15 mouse cellular contexts compared by ENCODE assay signal in the genomic region with DNA sequence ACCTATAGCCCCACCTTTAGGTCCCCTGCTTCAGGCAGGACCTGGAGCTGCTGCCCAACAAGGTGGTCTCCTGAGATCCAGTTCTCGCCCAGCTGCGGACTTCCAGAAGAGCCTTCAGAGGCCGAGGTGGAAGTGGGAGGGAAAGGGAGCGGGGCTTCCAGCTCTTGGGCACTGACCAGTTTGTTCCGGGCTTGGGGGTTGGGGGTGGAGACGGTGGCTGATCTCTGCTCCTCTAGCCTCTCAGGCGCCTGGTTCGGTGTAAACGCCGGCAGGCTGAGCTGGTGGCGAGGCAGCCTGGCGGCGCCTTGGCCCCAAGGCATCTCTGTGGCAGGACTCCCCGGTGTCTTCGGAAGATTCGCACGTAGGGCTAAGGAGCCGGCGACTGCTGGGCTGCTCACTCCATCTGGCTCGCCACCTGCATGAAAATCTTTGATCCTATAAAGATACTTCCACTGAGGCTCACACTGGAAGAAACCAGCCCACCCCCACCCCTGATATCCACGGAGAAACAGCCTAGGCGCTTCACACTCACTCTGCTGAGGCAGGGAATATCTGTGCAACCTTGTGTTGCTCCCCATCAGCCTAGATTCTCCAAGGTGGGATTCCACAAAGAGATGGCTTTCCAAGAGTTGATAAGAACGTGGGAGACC. TPM values are rescaled to one million over a fixed set of nuclear protein-coding genes. Genes with fewer than 3 reads are reported as not detected.
DNase-seq lines count a peak whose midpoint lies in the region; ATAC-seq lines count a peak whose summit lies in the region.
"Had no signal": no experiment of that assay in that cellular context is flagged by ENCODE, and none has a peak within 500 bp of the region (broad histone marks: within the 10 kb centered on the region; RNA-seq: fewer than 3 reads in every experiment).

A gene (minus strand): TSS at position 267 of the 650 bp plus-strand sequence.

- no peaks in the 10 kb centered on the region for H3K9me3 ChIP-seq in forebrain, embryonic 10.5 days
- H3K9me3 ChIP-seq in forebrain, embryonic 16.5 days (ENCODE audit: control insufficient read depth, low read length), result no peaks in the 10 kb centered on the region
- H3K9me3 ChIP-seq in liver, embryonic 11.5 days (ENCODE audit: control insufficient read depth, low read length), result no peaks in the 10 kb centered on the region
- H3K9me3 ChIP-seq in limb, embryonic 12.5 days, result no peaks in the 10 kb centered on the region

- H3K36me3 ChIP-seq in forebrain, embryonic 10.5 days (replicated peaks), result no peaks in the 10 kb centered on the region
- H3K36me3 ChIP-seq in forebrain, embryonic 16.5 days (ENCODE audit: control insufficient read depth, insufficient read depth), result no peaks in the 10 kb centered on the region
- H3K36me3 ChIP-seq in liver, embryonic 11.5 days (ENCODE audit: control insufficient read depth, insufficient read depth, low read length), result no peaks in the 10 kb centered on the region
- H3K36me3 ChIP-seq in limb, embryonic 12.5 days, result no peaks in the 10 kb centered on the region

- no peak within 1 kb of the TSS for H3K4me3 ChIP-seq in forebrain, embryonic 10.5 days
- no peak within 1 kb of the TSS for H3K4me3 ChIP-seq in forebrain, embryonic 16.5 days (replicated peaks; ENCODE audit: low read length)
- 0 out of 2 replicates have a peak within 1 kb of the TSS, but pooled peaks have one; percentile 11 for H3K4me3 ChIP-seq in liver, embryonic 11.5 days (ENCODE audit: low read depth, low read length)
- H3K4me3 ChIP-seq in limb, embryonic 12.5 days (replicated peaks), result peak within 1 kb of the TSS; percentile 39

- no peak within 1 kb of the TSS for H3K4me2 ChIP-seq in forebrain, embryonic 16.5 days (ENCODE audit: low read length)
- H3K4me2 ChIP-seq in liver, embryonic 11.5 days, result peak within 1 kb of the TSS; percentile 30
- peak within 1 kb of the TSS; percentile 69 for H3K4me2 ChIP-seq in limb, embryonic 12.5 days

- peak; percentile 29 for DNase-seq in forebrain, embryonic 10.5 days (ENCODE audit: extremely low spot score, low spot score)
- DNase-seq in liver, embryonic 11.5 days (ENCODE audit: low spot score), result no peak
- DNase-seq in liver, result no peak
- DNase-seq in adrenal gland, postnatal 25 days, result no peak
- no peak for DNase-seq in frontal cortex, adult 2 months (ENCODE audit: extremely low spot score in 1 of 2, low spot score in 1 of 2)
- DNase-seq in left cerebral cortex, adult 11 months (ENCODE audit: low spot score), result no peak
- DNase-seq: cerebellum, adult 11-12 months; gastrocnemius, postnatal 14 days; layer of hippocampus, adult 9-11 months; right cerebral cortex, adult 18-20 months; thymus, adult 2 months had no signal

- H3K4me1 ChIP-seq in forebrain, embryonic 10.5 days, result peaks cover 54% of the 10 kb centered on the region
- H3K4me1 ChIP-seq in forebrain, embryonic 16.5 days (replicated peaks; ENCODE audit: control insufficient read depth, insufficient read depth, low read length), result peaks cover 17% of the 10 kb centered on the region
- H3K4me1 ChIP-seq in liver, embryonic 11.5 days (replicated peaks; ENCODE audit: control insufficient read depth, insufficient read depth, low read length), result peaks cover 3% of the 10 kb centered on the region
- peaks cover 73% of the 10 kb centered on the region for H3K4me1 ChIP-seq in limb, embryonic 12.5 days (replicated peaks)

- ATAC-seq in forebrain, embryonic 16.5 days, result no peak
- ATAC-seq in liver, embryonic 11.5 days (replicated peaks; ENCODE audit: low FRiP score), result 0 out of 2 replicates have a peak, but pooled peaks have one; percentile 10
- ATAC-seq in limb, embryonic 12.5 days (ENCODE audit: insufficient number of reproducible peaks, insufficient read depth, low FRiP score, low TSS enrichment, low read depth), result no peak
- ATAC-seq: inflammation-experienced regulatory T-cells, adult 6 months had no signal

- peaks cover 100% of the 10 kb centered on the region for H3K27me3 ChIP-seq in forebrain, embryonic 10.5 days (ENCODE audit: poor library complexity, severe bottlenecking)
- peaks cover 76% of the 10 kb centered on the region for H3K27me3 ChIP-seq in forebrain, embryonic 16.5 days (replicated peaks; ENCODE audit: control insufficient read depth, insufficient read depth, low read length)
- peaks cover 98% of the 10 kb centered on the region for H3K27me3 ChIP-seq in liver, embryonic 11.5 days (replicated peaks; ENCODE audit: control insufficient read depth, insufficient read depth, low read length)
- H3K27me3 ChIP-seq in limb, embryonic 12.5 days, result peaks cover 96% of the 10 kb centered on the region

- no peak within 1 kb of the TSS for H3K27ac ChIP-seq in forebrain, embryonic 10.5 days
- H3K27ac ChIP-seq in forebrain, embryonic 16.5 days (ENCODE audit: low read length), result no peak within 1 kb of the TSS
- H3K27ac ChIP-seq in liver, embryonic 11.5 days (ENCODE audit: low read depth, low read length), result peak within 1 kb of the TSS; percentile 28; the same call in 1 of the 2 replicates
- H3K27ac ChIP-seq in limb, embryonic 12.5 days, result no peak within 1 kb of the TSS

- under 1% methylated on average over 23 of the region's 23 CpGs for WGBS in forebrain, embryonic 10.5 days
- 4% methylated on average over 23 of the region's 23 CpGs for WGBS in forebrain, embryonic 16.5 days
- 6% methylated on average over 23 of the region's 23 CpGs for WGBS in liver, embryonic 11.5 days
- WGBS in limb, embryonic 12.5 days, result 4% methylated on average over 23 of the region's 23 CpGs

- H3K9ac ChIP-seq in forebrain, embryonic 16.5 days (replicated peaks; ENCODE audit: low read depth, low read length), result no peak within 1 kb of the TSS
- H3K9ac ChIP-seq in liver, embryonic 11.5 days (ENCODE audit: low read depth, low read length), result no peak within 1 kb of the TSS
- no peak within 1 kb of the TSS for H3K9ac ChIP-seq in limb, embryonic 12.5 days (replicated peaks)

RNA-seq across cellular contexts. Expression of the gene that starts here (rescaled TPM):
- 0.14 TPM in 1 of 2 replicates, not detected in the other for polyA plus RNA-seq in forebrain, embryonic 10.5 days (2016; fragmentation: Nextera tagmentation; extraction: Ambion mirVana)
- not detected in 2 replicates for polyA plus RNA-seq in forebrain, embryonic 16.5 days (2015; fragmentation: Nextera tagmentation; extraction: Ambion mirVana)
- polyA plus RNA-seq in liver, embryonic 11.5 days (2014; fragmentation: Nextera tagmentation; extraction: Ambion mirVana), result 9.1 and 11.0 TPM in 2 replicates
- 8.0 and 13.6 TPM in 2 replicates for total RNA-seq in adrenal gland, postnatal 25 days (2021)
- 1.9 and 2.3 TPM in 2 replicates for polyA plus RNA-seq in limb, embryonic 12.5 days (2016; fragmentation: Nextera tagmentation; extraction: Ambion mirVana)
- polyA plus RNA-seq in frontal cortex, adult 2 months (2012; rRNA removed), result 0.28 and 1.6 TPM in 2 replicates
- total RNA-seq: gastrocnemius, postnatal 14 days had no signal
- polyA plus RNA-seq: C2C12; inflammation-experienced regulatory T-cells, adult 6 months had no signal

Comparison
In these comparisons a context has a peak if more than half of its experiments do, and no peak if none do; other contexts are left out.
1. Peak in DNase-seq in forebrain, embryonic 10.5 days; RNA of the gene not detected or under 1 TPM.
2. H3K4me3 ChIP-seq: peak in liver, embryonic 11.5 days (single experiment) and limb, embryonic 12.5 days (single experiment); none in forebrain, embryonic 10.5 days (single experiment) and forebrain, embryonic 16.5 days (single experiment).